Mouse (Mus musculus) heart, postnatal 0 days (tissue): ENCODE measurements at regions not wholly inside any gene's neighbourhood (a gene's known extent, or its start where the extent isn't known, plus 50 kb on each side); places are given as distances from the start of the nearest gene placed in this dataset.

Experiments
- CTCF ChIP-seq: IDR thresholded peaks from 2 replicates; pipeline ENCODE4 v1.5.1; 2016; ENCODE audit warnings: antibody characterized with exemption, control low read depth, low read depth
- EP300 ChIP-seq: IDR thresholded peaks from 2 replicates; pipeline ENCODE4 v1.6.1; 2016; ENCODE audit warnings: antibody characterized with exemption, low read depth

DNA sequence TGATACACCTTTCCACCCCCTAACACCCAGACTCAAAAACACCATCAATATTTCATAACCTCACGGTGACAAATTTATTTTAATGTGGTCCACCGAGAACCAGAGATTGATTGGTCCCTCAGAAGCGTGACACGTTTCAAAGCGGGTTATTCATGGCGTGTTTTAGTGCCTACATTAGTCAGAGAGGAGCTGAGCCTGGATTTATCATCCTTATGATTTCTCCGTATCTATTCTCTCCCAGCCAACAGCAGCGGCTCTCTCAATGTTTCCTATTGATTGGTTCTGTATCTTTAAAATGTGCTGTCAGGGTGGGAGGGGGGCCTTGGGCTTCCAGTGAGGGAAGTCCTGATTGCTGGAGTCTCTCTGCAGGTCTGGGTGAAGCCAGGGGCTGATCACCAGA, 219.9 kb downstream of the Dhx35 start:
- no peak for TF ChIP-seq CTCF
- TF ChIP-seq EP300: no peak
